Mouse (Mus musculus): ENCODE results near the gene Gorasp2. TPM values are rescaled to one million over a fixed set of nuclear protein-coding genes. Genes with fewer than 3 reads are reported as not detected.

Gorasp2 gene
- polyA plus RNA-seq (2015; fragmentation: Nextera tagmentation; extraction: Ambion mirVana) = 173 and 177 TPM in 2 replicates

GRCm38 (mm10) chr2:70660887-70661714 lies at the start of gene Gorasp2:
Gene Gorasp2, plus strand, starts transcription at chr2:70661576.
- Histone ChIP-seq H3K27ac (peak within 1 kb of the TSS; percentile 94), H3K36me3 (peaks cover 7% of the 10 kb centered on the region; the same call in 1 of the 2 replicates), H3K27me3 (no peaks in the 10 kb centered on the region), H3K9ac (peak within 1 kb of the TSS; percentile 88), H3K9me3 (no peaks in the 10 kb centered on the region), H3K4me3 (peak within 1 kb of the TSS; percentile 94), H3K4me1 (peaks cover 11% of the 10 kb centered on the region), H3K4me2 (peak within 1 kb of the TSS; percentile 78)
- 1% methylated on average over 61 of the region's 64 CpGs for WGBS
- peak; percentile 98 for ATAC-seq (ENCODE audit: borderline replicate concordance, extremely low read depth, low FRiP score, low TSS enrichment)

- no peaks in the 10 kb centered on the region for H3K4me1 ChIP-seq
- H3K9ac ChIP-seq = no peak overlapping the region
- no peaks in the 10 kb centered on the region for H3K27me3 ChIP-seq
- H3K9me3 ChIP-seq = no peaks in the 10 kb centered on the region
- no peak overlapping the region for H3K27ac ChIP-seq
- H3K4me3 ChIP-seq = no peak overlapping the region
- ATAC-seq (ENCODE audit: borderline replicate concordance, extremely low read depth, low FRiP score, low TSS enrichment) = no peak
- 76% methylated on average over 7 of the region's 7 CpGs for WGBS
- no peak overlapping the region for H3K4me2 ChIP-seq
- no peaks in the 10 kb centered on the region for H3K36me3 ChIP-seq
Measured at GRCm38 (mm10) chr2:70614745-70615351, 46.5 kb upstream of the Gorasp2 start.

GRCm38 (mm10) chr2:70616076-70616475 lies 45.3 kb upstream of the Gorasp2 start:
- ATAC-seq (ENCODE audit: borderline replicate concordance, extremely low read depth, low FRiP score, low TSS enrichment) = no peak
- Histone ChIP-seq H3K9ac (no peak overlapping the region), H3K4me2 (no peak overlapping the region), H3K4me3 (no peak overlapping the region), H3K27ac (no peak overlapping the region), H3K4me1 (no peaks in the 10 kb centered on the region), H3K36me3 (no peaks in the 10 kb centered on the region), H3K27me3 (no peaks in the 10 kb centered on the region), H3K9me3 (no peaks in the 10 kb centered on the region)
- WGBS = 71% methylated on average over 2 of the region's 2 CpGs

- H3K4me2 ChIP-seq = no peak overlapping the region
- no peaks in the 10 kb centered on the region for H3K27me3 ChIP-seq
- no peak overlapping the region for H3K9ac ChIP-seq
- no peak for ATAC-seq (ENCODE audit: borderline replicate concordance, extremely low read depth, low FRiP score, low TSS enrichment)
- WGBS = 66% methylated on average over 3 of the region's 3 CpGs
- H3K27ac ChIP-seq = no peak overlapping the region
- no peaks in the 10 kb centered on the region for H3K9me3 ChIP-seq
- no peaks in the 10 kb centered on the region for H3K4me1 ChIP-seq
- no peak overlapping the region for H3K4me3 ChIP-seq
- no peaks in the 10 kb centered on the region for H3K36me3 ChIP-seq
Measured at GRCm38 (mm10) chr2:70616617-70617016, 44.8 kb upstream of the Gorasp2 start.

- Histone ChIP-seq H3K4me2 (no peak overlapping the region), H3K27me3 (no peaks in the 10 kb centered on the region), H3K4me3 (no peak overlapping the region), H3K27ac (no peak overlapping the region), H3K36me3 (no peaks in the 10 kb centered on the region), H3K4me1 (no peaks in the 10 kb centered on the region), H3K9ac (no peak overlapping the region), H3K9me3 (no peaks in the 10 kb centered on the region)
- ATAC-seq (ENCODE audit: borderline replicate concordance, extremely low read depth, low FRiP score, low TSS enrichment) = no peak
- 89% methylated on average over 6 of the region's 6 CpGs for WGBS
Measured at GRCm38 (mm10) chr2:70619232-70619835, 42.0 kb upstream of the Gorasp2 start.

GRCm38 (mm10) chr2:70620225-70620624 lies 41.2 kb upstream of the Gorasp2 start:
- H3K27me3 ChIP-seq = no peaks in the 10 kb centered on the region
- no peak for ATAC-seq (ENCODE audit: borderline replicate concordance, extremely low read depth, low FRiP score, low TSS enrichment)
- H3K4me3 ChIP-seq = no peak overlapping the region
- 23% methylated on average over 6 of the region's 6 CpGs for WGBS
- no peaks in the 10 kb centered on the region for H3K4me1 ChIP-seq
- no peaks in the 10 kb centered on the region for H3K36me3 ChIP-seq
- H3K9ac ChIP-seq = no peak overlapping the region
- no peaks in the 10 kb centered on the region for H3K9me3 ChIP-seq
- no peak overlapping the region for H3K4me2 ChIP-seq
- H3K27ac ChIP-seq = no peak overlapping the region

- H3K9me3 ChIP-seq = no peaks in the 10 kb centered on the region
- no peak overlapping the region for H3K27ac ChIP-seq
- ATAC-seq (ENCODE audit: borderline replicate concordance, extremely low read depth, low FRiP score, low TSS enrichment) = no peak
- 61% methylated on average over 4 of the region's 4 CpGs for WGBS
- no peak overlapping the region for H3K4me2 ChIP-seq
- no peak overlapping the region for H3K9ac ChIP-seq
- H3K4me3 ChIP-seq = no peak overlapping the region
- H3K4me1 ChIP-seq = no peaks in the 10 kb centered on the region
- H3K27me3 ChIP-seq = no peaks in the 10 kb centered on the region
- no peaks in the 10 kb centered on the region for H3K36me3 ChIP-seq
Measured at GRCm38 (mm10) chr2:70622244-70622643, 39.1 kb upstream of the Gorasp2 start.

GRCm38 (mm10) chr2:70625761-70626160 lies 35.6 kb upstream of the Gorasp2 start:
- no peak overlapping the region for H3K9ac ChIP-seq
- ATAC-seq (ENCODE audit: borderline replicate concordance, extremely low read depth, low FRiP score, low TSS enrichment) = no peak

GRCm38 (mm10) chr2:70628397-70628796 lies 33.0 kb upstream of the Gorasp2 start:
- no peaks in the 10 kb centered on the region for H3K4me1 ChIP-seq
- no peak for ATAC-seq (ENCODE audit: borderline replicate concordance, extremely low read depth, low FRiP score, low TSS enrichment)
- H3K27me3 ChIP-seq = no peaks in the 10 kb centered on the region
- no peak overlapping the region for H3K4me2 ChIP-seq
- no peaks in the 10 kb centered on the region for H3K36me3 ChIP-seq
- H3K4me3 ChIP-seq = no peak overlapping the region
- H3K9me3 ChIP-seq = no peaks in the 10 kb centered on the region
- no peak overlapping the region for H3K9ac ChIP-seq
- WGBS = 88% methylated on average over 12 of the region's 12 CpGs
- H3K27ac ChIP-seq = no peak overlapping the region

More at GRCm38 (mm10) chr2:70625761-70626160, 35.6 kb upstream of the Gorasp2 start:
- H3K36me3 ChIP-seq = no peaks in the 10 kb centered on the region
- no peak overlapping the region for H3K4me2 ChIP-seq
- WGBS = 44% methylated on average over 7 of the region's 7 CpGs
- H3K27ac ChIP-seq = no peak overlapping the region
- no peaks in the 10 kb centered on the region for H3K27me3 ChIP-seq
- H3K4me1 ChIP-seq = no peaks in the 10 kb centered on the region
- no peak overlapping the region for H3K4me3 ChIP-seq
- no peaks in the 10 kb centered on the region for H3K9me3 ChIP-seq

GRCm38 (mm10) chr2:70629339-70629761 lies 32.0 kb upstream of the Gorasp2 start:
- ATAC-seq (ENCODE audit: borderline replicate concordance, extremely low read depth, low FRiP score, low TSS enrichment) = peak; percentile 59; the same call in 1 of the 2 replicates
- H3K4me1 ChIP-seq = no peaks in the 10 kb centered on the region
- WGBS = 12% methylated on average over 10 of the region's 10 CpGs

GRCm38 (mm10) chr2:70629921-70630320 lies 31.5 kb upstream of the Gorasp2 start:
- no peak for ATAC-seq (ENCODE audit: borderline replicate concordance, extremely low read depth, low FRiP score, low TSS enrichment)
- no peak overlapping the region for H3K4me3 ChIP-seq

More at GRCm38 (mm10) chr2:70629339-70629761, 32.0 kb upstream of the Gorasp2 start:
- no peak overlapping the region for H3K27ac ChIP-seq
- H3K9ac ChIP-seq = no peak overlapping the region
- H3K4me2 ChIP-seq = peak overlapping the region; percentile 40
- no peaks in the 10 kb centered on the region for H3K36me3 ChIP-seq
- H3K9me3 ChIP-seq = no peaks in the 10 kb centered on the region
- H3K4me3 ChIP-seq = peak overlapping the region; percentile 16
- H3K27me3 ChIP-seq = no peaks in the 10 kb centered on the region

GRCm38 (mm10) chr2:70631321-70631720 lies 30.1 kb upstream of the Gorasp2 start:
- no peak overlapping the region for H3K9ac ChIP-seq
- no peaks in the 10 kb centered on the region for H3K27me3 ChIP-seq
- WGBS = 81% methylated on average over 1 of the region's 1 CpGs
- H3K4me1 ChIP-seq = no peaks in the 10 kb centered on the region
- no peak overlapping the region for H3K27ac ChIP-seq
- H3K9me3 ChIP-seq = no peaks in the 10 kb centered on the region
- H3K36me3 ChIP-seq = no peaks in the 10 kb centered on the region
- H3K4me3 ChIP-seq = no peak overlapping the region
- ATAC-seq (ENCODE audit: borderline replicate concordance, extremely low read depth, low FRiP score, low TSS enrichment) = no peak
- no peak overlapping the region for H3K4me2 ChIP-seq

More at GRCm38 (mm10) chr2:70629921-70630320, 31.5 kb upstream of the Gorasp2 start:
- Histone ChIP-seq H3K9me3 (no peaks in the 10 kb centered on the region), H3K4me2 (peak overlapping the region; percentile 40), H3K36me3 (no peaks in the 10 kb centered on the region), H3K9ac (no peak overlapping the region), H3K27ac (no peak overlapping the region), H3K27me3 (no peaks in the 10 kb centered on the region), H3K4me1 (no peaks in the 10 kb centered on the region)
- WGBS = 64% methylated on average over 3 of the region's 3 CpGs

Measured in lung, embryonic 15.5 days (tissue).